9 mouse cellular contexts compared by ENCODE assay signal in the genomic region with DNA sequence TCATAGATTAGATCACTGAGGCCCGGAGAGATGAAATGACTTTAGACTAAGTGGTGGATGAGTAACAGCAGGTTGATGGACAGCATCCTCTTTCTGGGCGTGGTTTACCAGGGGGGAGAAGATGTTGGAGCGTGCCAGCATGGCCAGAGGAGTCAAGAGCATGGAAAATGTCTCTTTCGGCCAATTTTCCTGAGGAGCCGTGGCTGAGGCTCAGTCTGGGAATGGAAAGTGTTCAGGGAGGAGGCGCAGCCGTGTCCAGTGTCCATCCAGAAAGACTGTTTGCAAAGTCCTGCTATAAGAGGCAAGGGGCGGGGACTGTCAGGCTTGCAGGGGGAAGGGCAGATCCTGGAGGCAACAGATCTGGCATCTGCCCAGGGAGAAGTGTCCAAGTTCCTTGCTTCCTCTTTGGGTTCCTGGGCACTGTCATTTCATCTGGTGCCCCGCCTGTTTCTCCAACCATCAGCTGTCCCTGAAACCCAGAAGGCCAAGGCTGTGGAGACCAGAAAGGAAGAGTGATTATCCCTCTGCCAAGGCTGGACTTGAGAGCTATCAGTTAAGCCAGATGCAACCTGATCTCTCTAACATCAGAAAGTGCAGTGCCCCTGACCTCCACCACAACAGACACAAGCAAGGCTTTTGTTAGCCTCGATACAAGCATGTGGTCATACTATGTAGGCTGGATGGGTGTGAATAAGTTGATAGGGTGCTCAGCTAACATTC. TPM values are rescaled to one million over a fixed set of nuclear protein-coding genes. Genes with fewer than 3 reads are reported as not detected.
DNase-seq lines count a peak whose midpoint lies in the region; ATAC-seq lines count a peak whose summit lies in the region.
"Had no signal": no experiment of that assay in that cellular context is flagged by ENCODE, and none has a peak within 500 bp of the region (broad histone marks: within the 10 kb centered on the region; RNA-seq: fewer than 3 reads in every experiment).

No protein-coding gene starts in this region.

- H3K9ac ChIP-seq in midbrain, embryonic 14.5 days (replicated peaks; ENCODE audit: low read length), result no peak overlapping the region
- no peak overlapping the region for H3K9ac ChIP-seq in heart, embryonic 11.5 days (ENCODE audit: low read depth, low read length)
- no peak overlapping the region; the same call in 1 of the 2 replicates for H3K9ac ChIP-seq in lung, embryonic 16.5 days (ENCODE audit: low read length)

- H3K4me1 ChIP-seq in midbrain, embryonic 14.5 days (ENCODE audit: control insufficient read depth, insufficient read depth, low read length), result peaks cover 21% of the 10 kb centered on the region
- H3K4me1 ChIP-seq in midbrain, embryonic 10.5 days, result peaks cover 18% of the 10 kb centered on the region
- H3K4me1 ChIP-seq in heart, embryonic 11.5 days (ENCODE audit: control insufficient read depth, insufficient read depth, low read length), result peaks cover 11% of the 10 kb centered on the region
- H3K4me1 ChIP-seq in lung, embryonic 16.5 days (replicated peaks; ENCODE audit: control insufficient read depth, insufficient read depth, low read length), result peaks cover 8% of the 10 kb centered on the region

- H3K27me3 ChIP-seq in midbrain, embryonic 14.5 days (ENCODE audit: control insufficient read depth, insufficient read depth, low read length), result no peaks in the 10 kb centered on the region
- no peaks in the 10 kb centered on the region for H3K27me3 ChIP-seq in midbrain, embryonic 10.5 days (ENCODE audit: low read depth, poor library complexity, severe bottlenecking)
- H3K27me3 ChIP-seq in heart, embryonic 11.5 days (ENCODE audit: control insufficient read depth, insufficient read depth, low read length), result no peaks in the 10 kb centered on the region
- no peaks in the 10 kb centered on the region for H3K27me3 ChIP-seq in lung, embryonic 16.5 days (ENCODE audit: control insufficient read depth, insufficient read depth, low read depth, low read length)

- WGBS in midbrain, embryonic 14.5 days, result 76% methylated on average over 10 of the region's 10 CpGs
- WGBS in midbrain, embryonic 10.5 days, result 80% methylated on average over 10 of the region's 10 CpGs
- 49% methylated on average over 10 of the region's 10 CpGs for WGBS in heart, embryonic 11.5 days (ENCODE audit: insufficient replicate concordance)
- 35% methylated on average over 10 of the region's 10 CpGs for WGBS in lung, embryonic 16.5 days

- no peaks in the 10 kb centered on the region for H3K36me3 ChIP-seq in midbrain, embryonic 14.5 days (ENCODE audit: control insufficient read depth, insufficient read depth, low read length)
- no peaks in the 10 kb centered on the region for H3K36me3 ChIP-seq in midbrain, embryonic 10.5 days
- H3K36me3 ChIP-seq in heart, embryonic 11.5 days (ENCODE audit: control insufficient read depth, insufficient read depth, low read length), result no peaks in the 10 kb centered on the region
- no peaks in the 10 kb centered on the region for H3K36me3 ChIP-seq in lung, embryonic 16.5 days (ENCODE audit: control insufficient read depth, insufficient read depth, low read length)

- H3K4me2 ChIP-seq in midbrain, embryonic 14.5 days (ENCODE audit: low read length), result no peak overlapping the region
- H3K4me2 ChIP-seq in heart, embryonic 11.5 days, result no peak overlapping the region
- H3K4me2 ChIP-seq in lung, embryonic 16.5 days (ENCODE audit: low read depth, low read length), result no peak overlapping the region

- H3K9me3 ChIP-seq in midbrain, embryonic 14.5 days (ENCODE audit: control insufficient read depth, low read length), result no peaks in the 10 kb centered on the region
- H3K9me3 ChIP-seq in midbrain, embryonic 10.5 days (replicated peaks), result no peaks in the 10 kb centered on the region
- H3K9me3 ChIP-seq in heart, embryonic 11.5 days (replicated peaks; ENCODE audit: control insufficient read depth, low read length), result no peaks in the 10 kb centered on the region
- no peaks in the 10 kb centered on the region for H3K9me3 ChIP-seq in lung, embryonic 16.5 days (ENCODE audit: control insufficient read depth, low read length)

- H3K4me3 ChIP-seq in midbrain, embryonic 14.5 days (replicated peaks; ENCODE audit: low read depth, low read length), result no peak overlapping the region
- no peak overlapping the region for H3K4me3 ChIP-seq in midbrain, embryonic 10.5 days
- H3K4me3 ChIP-seq in heart, embryonic 11.5 days (ENCODE audit: low read depth, low read length), result no peak overlapping the region
- no peak overlapping the region for H3K4me3 ChIP-seq in lung, embryonic 16.5 days (ENCODE audit: low read length)

- ATAC-seq in midbrain, embryonic 14.5 days (ENCODE audit: low FRiP score, low TSS enrichment), result no peak
- peak; percentile 48; the same call in 1 of the 2 replicates for ATAC-seq in heart, embryonic 11.5 days (replicated peaks; ENCODE audit: insufficient number of reproducible peaks, low FRiP score, low TSS enrichment)
- peak; percentile 90 for ATAC-seq in lung, embryonic 16.5 days (ENCODE audit: low read depth)
- ATAC-seq in erythroblast, adult 5-6 weeks (replicated peaks; ENCODE audit: low FRiP score, poor library complexity, severe bottlenecking), result no peak

- H3K27ac ChIP-seq in midbrain, embryonic 14.5 days (replicated peaks; ENCODE audit: low read depth, low read length), result peak overlapping the region; percentile 94
- H3K27ac ChIP-seq in midbrain, embryonic 10.5 days (replicated peaks), result no peak overlapping the region
- no peak overlapping the region for H3K27ac ChIP-seq in heart, embryonic 11.5 days (ENCODE audit: low read depth, low read length)
- H3K27ac ChIP-seq in lung, embryonic 16.5 days (ENCODE audit: low read length), result 0 out of 2 replicates have a peak overlapping the region, but pooled peaks have one; percentile 6

- no peak for DNase-seq in midbrain, embryonic 14.5 days
- DNase-seq in midbrain, embryonic 10.5 days (ENCODE audit: low spot score), result no peak
- DNase-seq in adrenal gland, postnatal 25 days, result peak; percentile 66
- DNase-seq in thymus, postnatal 36 days, result no peak
- no peak for DNase-seq in thymus, postnatal 0 days (ENCODE audit: low spot score)

RNA-seq across cellular contexts. Expression of gene H13, which starts 16.2 kb away (rescaled TPM):
- 177 and 184 TPM in 2 replicates for polyA plus RNA-seq in midbrain, embryonic 14.5 days (2014; fragmentation: Nextera tagmentation; extraction: Ambion mirVana)
- 99.2 and 117 TPM in 2 replicates for polyA plus RNA-seq in midbrain, embryonic 10.5 days (2016; fragmentation: Nextera tagmentation; extraction: Ambion mirVana)
- 149 and 153 TPM in 2 replicates for total RNA-seq in adrenal gland, postnatal 25 days (2021)
- 92.3 and 92.8 TPM in 2 replicates for polyA plus RNA-seq in heart, embryonic 11.5 days (2014; fragmentation: Nextera tagmentation; extraction: Ambion mirVana)
- 96.3 and 98.8 TPM in 2 replicates for polyA plus RNA-seq in lung, embryonic 16.5 days (2015; fragmentation: Nextera tagmentation; extraction: Ambion mirVana)
- 32.9 and 37.4 TPM in 2 replicates for total RNA-seq in erythroblast, adult 5-6 weeks (2015; ENCODE audit: low replicate concordance)
- total RNA-seq in erythroblast, adult 5-6 weeks (2017; ENCODE audit: low replicate concordance), result 13.8 and 20.8 TPM in 2 replicates
- 196 and 200 TPM in 2 replicates for polyA plus RNA-seq in thymus, postnatal 0 days (2015; fragmentation: Nextera tagmentation; extraction: Ambion mirVana)

RNA-seq across cellular contexts. Expression of gene Rem1, which starts 26.3 kb away (rescaled TPM):
- polyA plus RNA-seq in midbrain, embryonic 14.5 days (2014; fragmentation: Nextera tagmentation; extraction: Ambion mirVana), result 0.12 and 0.27 TPM in 2 replicates
- 0.26 and 0.33 TPM in 2 replicates for polyA plus RNA-seq in midbrain, embryonic 10.5 days (2016; fragmentation: Nextera tagmentation; extraction: Ambion mirVana)
- 8.1 and 9.0 TPM in 2 replicates for total RNA-seq in adrenal gland, postnatal 25 days (2021)
- polyA plus RNA-seq in heart, embryonic 11.5 days (2014; fragmentation: Nextera tagmentation; extraction: Ambion mirVana), result 5.8 and 6.1 TPM in 2 replicates
- polyA plus RNA-seq in lung, embryonic 16.5 days (2015; fragmentation: Nextera tagmentation; extraction: Ambion mirVana), result 8.4 and 8.6 TPM in 2 replicates
- total RNA-seq in erythroblast, adult 5-6 weeks (2015; ENCODE audit: low replicate concordance), result 0.77 TPM in 1 of 2 replicates, not detected in the other
- total RNA-seq in erythroblast, adult 5-6 weeks (2017; ENCODE audit: low replicate concordance), result 0.60 TPM in 1 of 2 replicates, not detected in the other
- polyA plus RNA-seq in thymus, postnatal 0 days (2015; fragmentation: Nextera tagmentation; extraction: Ambion mirVana), result 2.2 and 3.2 TPM in 2 replicates

RNA-seq across cellular contexts. Expression of gene Defb25, which starts 30.2 kb away (rescaled TPM):
- polyA plus RNA-seq in midbrain, embryonic 14.5 days (2014; fragmentation: Nextera tagmentation; extraction: Ambion mirVana), result not detected in 2 replicates
- not detected in 2 replicates for polyA plus RNA-seq in midbrain, embryonic 10.5 days (2016; fragmentation: Nextera tagmentation; extraction: Ambion mirVana)
- total RNA-seq in adrenal gland, postnatal 25 days (2021), result 2.5 TPM in 1 of 2 replicates, not detected in the other
- polyA plus RNA-seq in heart, embryonic 11.5 days (2014; fragmentation: Nextera tagmentation; extraction: Ambion mirVana), result 1.2 and 1.4 TPM in 2 replicates
- 1.2 and 3.7 TPM in 2 replicates for polyA plus RNA-seq in lung, embryonic 16.5 days (2015; fragmentation: Nextera tagmentation; extraction: Ambion mirVana)
- total RNA-seq in erythroblast, adult 5-6 weeks (2015; ENCODE audit: low replicate concordance), result not detected in 2 replicates
- not detected in 2 replicates for total RNA-seq in erythroblast, adult 5-6 weeks (2017; ENCODE audit: low replicate concordance)
- polyA plus RNA-seq in thymus, postnatal 0 days (2015; fragmentation: Nextera tagmentation; extraction: Ambion mirVana), result 1.6 and 2.1 TPM in 2 replicates
- total RNA-seq: left cerebral cortex, postnatal 10 days had no signal

RNA-seq across cellular contexts. Expression of gene Mcts2, which starts 33.8 kb away (rescaled TPM):
- polyA plus RNA-seq in midbrain, embryonic 14.5 days (2014; fragmentation: Nextera tagmentation; extraction: Ambion mirVana), result 39.9 and 41.4 TPM in 2 replicates
- polyA plus RNA-seq in midbrain, embryonic 10.5 days (2016; fragmentation: Nextera tagmentation; extraction: Ambion mirVana), result 42.9 and 45.3 TPM in 2 replicates
- total RNA-seq in adrenal gland, postnatal 25 days (2021), result 34.2 and 37.9 TPM in 2 replicates
- 22.2 and 29.2 TPM in 2 replicates for polyA plus RNA-seq in heart, embryonic 11.5 days (2014; fragmentation: Nextera tagmentation; extraction: Ambion mirVana)
- polyA plus RNA-seq in lung, embryonic 16.5 days (2015; fragmentation: Nextera tagmentation; extraction: Ambion mirVana), result 26.1 and 27.4 TPM in 2 replicates
- 2.3 TPM in 1 of 2 replicates, not detected in the other for total RNA-seq in erythroblast, adult 5-6 weeks (2015; ENCODE audit: low replicate concordance)
- total RNA-seq in erythroblast, adult 5-6 weeks (2017; ENCODE audit: low replicate concordance), result 1.4 and 3.2 TPM in 2 replicates
- 15.6 and 17.2 TPM in 2 replicates for polyA plus RNA-seq in thymus, postnatal 0 days (2015; fragmentation: Nextera tagmentation; extraction: Ambion mirVana)

RNA-seq across cellular contexts. Expression of gene Defb36, which starts 48.9 kb away (rescaled TPM):
- not detected in 2 replicates for polyA plus RNA-seq in midbrain, embryonic 14.5 days (2014; fragmentation: Nextera tagmentation; extraction: Ambion mirVana)
- polyA plus RNA-seq in midbrain, embryonic 10.5 days (2016; fragmentation: Nextera tagmentation; extraction: Ambion mirVana), result not detected in 2 replicates
- 1.0 TPM in 1 of 2 replicates, not detected in the other for total RNA-seq in adrenal gland, postnatal 25 days (2021)
- polyA plus RNA-seq in heart, embryonic 11.5 days (2014; fragmentation: Nextera tagmentation; extraction: Ambion mirVana), result not detected in 2 replicates
- not detected in 2 replicates for polyA plus RNA-seq in lung, embryonic 16.5 days (2015; fragmentation: Nextera tagmentation; extraction: Ambion mirVana)
- total RNA-seq in erythroblast, adult 5-6 weeks (2015; ENCODE audit: low replicate concordance), result not detected in 2 replicates
- total RNA-seq in erythroblast, adult 5-6 weeks (2017; ENCODE audit: low replicate concordance), result not detected in 2 replicates
- not detected in 2 replicates for polyA plus RNA-seq in thymus, postnatal 0 days (2015; fragmentation: Nextera tagmentation; extraction: Ambion mirVana)
- total RNA-seq: left cerebral cortex, postnatal 10 days had no signal

Comparison
In these comparisons a context has a peak if more than half of its experiments do, and no peak if none do; other contexts are left out.
1. H3K27ac ChIP-seq: peak in midbrain, embryonic 14.5 days (single experiment) and lung, embryonic 16.5 days (single experiment); none in midbrain, embryonic 10.5 days (single experiment) and heart, embryonic 11.5 days (single experiment).
2. ATAC-seq: peak in heart, embryonic 11.5 days (single experiment) and lung, embryonic 16.5 days (single experiment); none in midbrain, embryonic 14.5 days (single experiment) and erythroblast, adult 5-6 weeks (single experiment).